Mouse (Mus musculus): Measurements from ENCODE around the gene Oprl1.

DNA sequence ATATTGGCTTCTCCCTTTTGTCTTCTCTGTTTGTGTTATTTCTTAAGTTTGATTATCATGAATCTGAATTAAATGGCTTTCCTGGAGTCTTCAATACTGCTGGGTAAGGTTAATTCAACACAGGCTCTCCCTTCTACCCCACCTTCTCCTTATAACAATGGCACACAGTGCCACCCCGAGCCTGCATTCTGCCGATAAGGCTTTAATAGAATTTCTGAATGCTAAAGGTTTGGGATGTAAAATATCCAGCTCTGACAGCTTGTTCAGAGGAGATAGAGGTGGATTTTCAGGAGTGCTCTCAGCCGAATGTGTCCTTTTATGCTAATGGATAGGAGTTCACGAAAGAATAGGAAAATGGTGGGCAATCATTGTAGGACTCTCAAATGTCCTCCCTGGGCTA, 50.4 kb downstream of the Oprl1 start:
- TF ChIP-seq CTCF (IDR thresholded peaks at IDR 0.05; ENCODE audit: extremely low read depth, insufficient read depth, low read length): no peak
- no peak for TF ChIP-seq POLR2A (IDR thresholded peaks at IDR 0.05; ENCODE audit: extremely low read depth, insufficient read depth, low read length)

Data from cortical plate, adult 2 months (tissue).